Mouse (Mus musculus) hindbrain, postnatal 0 days (tissue): ENCODE data around the gene Chd3. TPM values are rescaled to one million over a fixed set of nuclear protein-coding genes. Genes with fewer than 3 reads are reported as not detected.
"Not testable (repeated sequence)": the region's sequence is repeated elsewhere in the genome, so short reads cannot be mapped to it uniquely, and the experiment has no call there.

Source experiments
- ATAC-seq: fragments of 200-750 bp; cut with Nextera tagmentation; 2 replicates; pipeline ENCODE4 v1.8.0; 2017; ENCODE audit warnings: mild to moderate bottlenecking, moderate TSS enrichment, moderate library complexity
- DNase-seq: peaks from one replicate; pipeline ENCODE4 v3.0.0-alpha.2; 2015; ENCODE audit warnings: low spot score
- H3K27ac ChIP-seq: fragments of 300-500 bp; sonication (generic); 2 replicates; pipeline ENCODE4 v1.5.1; 2014; ENCODE audit warnings: mild to moderate bottlenecking
- H3K27me3 ChIP-seq: fragments of 300-500 bp; sonication (generic); 2 replicates; pipeline ENCODE4 v1.6.1; 2014; ENCODE audit warnings: low read length, mixed read lengths; ENCODE audit not compliant: insufficient read depth
- H3K36me3 ChIP-seq: fragments of 300-500 bp; sonication (generic); 2 replicates; pipeline ENCODE4 v1.6.1; 2014; ENCODE audit warnings: low read length, mixed read lengths; ENCODE audit not compliant: insufficient read depth
- H3K4me1 ChIP-seq: fragments of 300-500 bp; sonication (generic); 2 replicates; pipeline ENCODE4 v1.6.1; 2014; ENCODE audit warnings: antibody characterized with exemption, low read length, mixed read lengths; ENCODE audit not compliant: insufficient read depth
- H3K4me2 ChIP-seq: fragments of 300-500 bp; sonication (generic); 2 replicates; pipeline ENCODE4 v1.6.1; 2014; ENCODE audit warnings: low read depth, mild to moderate bottlenecking, low read length, moderate library complexity, mixed read lengths
- H3K4me3 ChIP-seq: fragments of 300-500 bp; sonication (generic); 2 replicates; pipeline ENCODE4 v1.5.1; 2014; ENCODE audit warnings: low read length
- H3K9ac ChIP-seq: fragments of 300-500 bp; sonication (generic); replicated peaks from 2 replicates; pipeline ENCODE4 v1.6.1; 2014; ENCODE audit warnings: mild to moderate bottlenecking, low read length, moderate library complexity, mixed read lengths
- H3K9me3 ChIP-seq: fragments of 300-500 bp; sonication (generic); 2 replicates; pipeline ENCODE4 v1.6.1; 2016; ENCODE audit warnings: low read length, mixed read lengths
- CTCF ChIP-seq: IDR thresholded peaks from 2 replicates; pipeline ENCODE4 v1.5.1; 2016; ENCODE audit warnings: antibody characterized with exemption, control low read depth, low read depth
- WGBS: fragments of 180-500 bp; shearing (Covaris S2); extraction: QIAGEN DNeasy Blood & Tissue Kit; methylation state at CpG from one replicate; pipeline ENCODE4 v1.1.7; 2014; 5-methylcytosine and 5-hydroxymethylcytosine counted together
- polyA plus RNA-seq: library from polyadenylated mRNA; unstranded; fragments of >200 nt; fragmentation: Nextera tagmentation; extraction: Ambion mirVana; gene quantifications from 2 replicates; pipeline ENCODE4 v1.2.1, GENCODE M21; 2015
- total RNA-seq: library from RNA; depleted of rRNA; stranded (reverse); fragments of >200 nt; gene quantifications from 2 replicates; pipeline ENCODE4 v1.2.3, GENCODE M21; 2014

Chd3 gene
- total and polyA plus RNA-seq, 2 experiments from 2014 or later, result 46.6 to 252 TPM

- Histone ChIP-seq H3K27me3 (no peaks in the 10 kb centered on the region), H3K4me3 (peak overlapping the region; percentile 58), H3K4me2 (peak overlapping the region; percentile 92), H3K9ac (peak overlapping the region; percentile 79), H3K4me1 (0 out of 2 replicates have a peak, but pooled peaks cover 3% of the 10 kb centered on the region), H3K9me3 (no peaks in the 10 kb centered on the region), H3K36me3 (peaks cover 13% of the 10 kb centered on the region), H3K27ac (peak overlapping the region; percentile 94)
- ATAC-seq (peak; percentile 94), DNase-seq (peak; percentile 100)
- TF ChIP-seq CTCF, result no peak
- WGBS, result under 1% methylated on average over 48 of the region's 48 CpGs
Observed at GRCm38 (mm10) chr11:69395634-69396373, 26.6 kb upstream of the Chd3 start.

GRCm38 (mm10) chr11:69395235-69395633, 26.0 kb upstream of the Chd3 start, which contains the start of the genes Naa38 and Cyb5d1:
Naa38 (plus strand) TSS chr11:69395487.
Cyb5d1 (minus strand) TSS chr11:69395631.
- not testable (repeated sequence) for H3K27me3 ChIP-seq, H3K4me1 ChIP-seq, H3K36me3 ChIP-seq, H3K9me3 ChIP-seq
- H3K9ac ChIP-seq, result peak within 1 kb of the TSS; percentile 79
- peak within 1 kb of the TSS; percentile 58 for H3K4me3 ChIP-seq
- ATAC-seq, result peak; percentile 85
- WGBS, result under 1% methylated on average over 20 of the region's 24 CpGs
- peak within 1 kb of the TSS; percentile 94 for H3K27ac ChIP-seq
- H3K4me2 ChIP-seq, result peak within 1 kb of the TSS; percentile 92
- peak; percentile 95 for DNase-seq

GRCm38 (mm10) chr11:69394591-69395167, 25.5 kb upstream of the Chd3 start:
- H3K9me3 ChIP-seq, H3K4me1 ChIP-seq, ATAC-seq, H3K27me3 ChIP-seq, H3K36me3 ChIP-seq: not testable (repeated sequence)
- DNase-seq, result peak; percentile 25
- WGBS, result 1% methylated on average over 31 of the region's 31 CpGs
- peak overlapping the region; percentile 94 for H3K27ac ChIP-seq
- H3K9ac ChIP-seq, result peak overlapping the region; percentile 79
- peak overlapping the region; percentile 92 for H3K4me2 ChIP-seq
- peak overlapping the region; percentile 58 for H3K4me3 ChIP-seq

GRCm38 (mm10) chr11:69390400-69391034, 21.3 kb upstream of the Chd3 start:
- 52% methylated on average over 10 of the region's 10 CpGs for WGBS
- TF ChIP-seq CTCF, result peak; percentile 82
- no peak; the same call in 1 of the 2 replicates for ATAC-seq

GRCm38 (mm10) chr11:69389531-69390399, 20.6 kb upstream of the Chd3 start:
- WGBS, result 45% methylated on average over 14 of the region's 14 CpGs
- DNase-seq, result peak; percentile 64

More at GRCm38 (mm10) chr11:69390400-69391034, 21.3 kb upstream of the Chd3 start:
- Histone ChIP-seq H3K4me2 (no peak overlapping the region), H3K27me3 (no peaks in the 10 kb centered on the region), H3K36me3 (no peaks in the 10 kb centered on the region), H3K4me3 (no peak overlapping the region), H3K9me3 (no peaks in the 10 kb centered on the region), H3K4me1 (no peaks in the 10 kb centered on the region), H3K27ac (no peak overlapping the region), H3K9ac (no peak overlapping the region)
- peak; percentile 90 for DNase-seq

GRCm38 (mm10) chr11:69388680-69389079, 19.5 kb upstream of the Chd3 start:
- no peak overlapping the region for H3K4me2 ChIP-seq
- WGBS, result 98% methylated on average over 4 of the region's 4 CpGs

More at GRCm38 (mm10) chr11:69389531-69390399, 20.6 kb upstream of the Chd3 start:
- no peak overlapping the region for H3K4me3 ChIP-seq
- no peaks in the 10 kb centered on the region for H3K36me3 ChIP-seq
- H3K27ac ChIP-seq, result no peak overlapping the region
- no peak for TF ChIP-seq CTCF
- no peaks in the 10 kb centered on the region for H3K4me1 ChIP-seq
- H3K4me2 ChIP-seq, result no peak overlapping the region
- H3K9ac ChIP-seq, result no peak overlapping the region
- no peak for ATAC-seq
- no peaks in the 10 kb centered on the region for H3K27me3 ChIP-seq
- no peaks in the 10 kb centered on the region for H3K9me3 ChIP-seq

More at GRCm38 (mm10) chr11:69388680-69389079, 19.5 kb upstream of the Chd3 start:
- Histone ChIP-seq H3K27ac (no peak overlapping the region), H3K9me3 (no peaks in the 10 kb centered on the region), H3K4me1 (no peaks in the 10 kb centered on the region), H3K4me3 (no peak overlapping the region), H3K27me3 (no peaks in the 10 kb centered on the region), H3K36me3 (no peaks in the 10 kb centered on the region), H3K9ac (no peak overlapping the region)
- DNase-seq, result no peak
- TF ChIP-seq CTCF, result 0 out of 2 replicates have a peak, but pooled peaks have one; percentile 10
- ATAC-seq, result no peak
